Mouse (Mus musculus): Measurements from ENCODE around the gene Tas2r129. TPM values are rescaled to one million over a fixed set of nuclear protein-coding genes. Genes with fewer than 3 reads are reported as not detected.
"Not testable (repeated sequence)": the region's sequence is repeated elsewhere in the genome, so short reads cannot be mapped to it uniquely, and the experiment has no call there.

The Tas2r129 gene
- not detected for total RNA-seq (2021)
- long read RNA-seq, experiment 1: 0 reads
- long read RNA-seq, experiment 2: 0 reads

DNA sequence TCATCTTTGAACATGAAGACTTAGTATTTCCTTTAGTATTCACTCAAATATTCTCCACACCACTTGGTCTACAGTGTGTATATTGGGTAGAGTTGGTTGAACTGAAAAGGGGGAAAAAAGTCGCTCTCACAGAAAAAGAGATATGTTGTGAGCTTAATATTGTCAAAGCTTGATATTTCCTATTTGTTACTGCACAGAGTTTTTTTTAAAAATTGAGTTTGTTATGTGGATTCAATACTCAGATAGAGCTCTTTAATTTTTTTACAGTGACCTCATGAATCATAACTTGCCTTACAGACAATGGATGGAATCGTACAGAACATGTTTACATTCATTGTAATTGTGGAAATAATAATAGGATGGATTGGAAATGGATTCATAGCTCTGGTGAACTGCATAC is at the start of gene Tas2r129:
Gene Tas2r129 (plus strand): TSS at position 301 of the 400 bp plus-strand sequence.
- DNase-seq: no peak

DNA sequence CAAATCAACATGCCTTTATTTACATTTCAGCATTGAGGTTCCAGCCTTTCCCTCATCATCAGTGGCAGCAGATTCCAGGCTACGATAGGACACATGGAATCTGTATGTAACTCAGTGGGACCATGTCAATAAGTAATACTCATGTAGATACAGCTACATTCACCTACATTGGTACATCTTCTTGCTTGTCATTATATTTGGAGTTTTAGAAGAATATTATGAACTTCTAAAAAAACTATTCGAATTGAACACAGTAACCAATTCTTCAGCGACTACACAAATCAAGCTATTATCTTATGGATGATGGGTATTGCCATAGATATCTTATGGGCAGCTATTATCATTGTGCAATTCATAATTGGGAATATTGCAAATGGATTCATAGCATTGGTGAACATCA is 41.6 kb upstream of the Tas2r129 start, which contains the start of gene Tas2r125:
Gene Tas2r125 (plus strand): TSS at position 301 of the 400 bp plus-strand sequence.
- no peak for DNase-seq

DNA sequence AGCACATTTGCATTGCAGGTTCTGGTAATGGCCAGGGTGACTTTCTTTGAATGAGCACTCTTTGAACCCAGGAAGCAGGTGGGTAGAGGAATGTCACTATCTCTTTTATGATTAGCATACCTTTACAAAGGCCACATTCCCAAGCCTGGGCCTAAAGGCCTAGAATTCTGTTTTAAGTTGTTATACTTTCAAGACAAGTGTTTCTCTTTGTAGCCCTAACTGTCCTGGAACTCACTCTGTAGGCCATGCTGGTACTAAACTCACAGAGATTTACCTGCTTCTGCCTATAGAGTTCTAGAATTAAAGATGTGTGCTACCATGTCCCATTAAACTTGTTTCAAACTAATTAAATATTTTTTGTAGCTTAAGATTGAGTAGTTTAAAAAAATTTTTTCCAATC is 9.5 kb upstream of the Tas2r129 start:
- not testable (repeated sequence) for DNase-seq

GRCm38 (mm10) chr6:132957819-132958218 is 6.9 kb downstream of the Tas2r129 start, which contains the start of gene Tas2r131:
Gene Tas2r131 (minus strand): TSS chr6:132957919.
- no peak for DNase-seq

DNA sequence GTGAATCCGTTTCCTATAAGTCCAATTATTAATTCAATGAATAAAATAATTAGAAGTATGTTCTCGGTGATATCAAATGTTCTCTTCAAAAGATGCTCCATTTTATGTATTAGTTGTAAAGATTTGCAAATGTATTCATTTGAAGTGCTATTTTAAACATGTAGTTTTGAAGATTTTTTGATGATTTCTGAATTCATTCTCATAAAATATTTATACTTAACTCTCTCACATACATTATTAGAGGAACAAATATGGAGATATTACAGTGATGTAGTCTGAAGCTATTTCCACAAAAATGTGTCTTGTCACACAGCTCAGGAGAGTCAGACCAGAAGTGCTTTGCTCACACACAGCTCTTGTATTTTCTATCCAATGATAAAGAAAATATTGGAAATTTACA is 30.0 kb downstream of the Tas2r129 start, which contains the start of gene Tas2r109:
Gene Tas2r109 (minus strand): TSS at position 101 of the 400 bp plus-strand sequence.
- DNase-seq: no peak

Other genes starting within 250 kb of the Tas2r129 start
- gene Tas2r122, start 239.2 kb upstream of the Tas2r129 start, total RNA-seq (2021): not detected
- not detected for gene Tas2r115, start 213.1 kb upstream of the Tas2r129 start, total RNA-seq (2021)
- gene Tas2r124, start 196.4 kb upstream of the Tas2r129 start, total RNA-seq (2021): not detected
- not detected for gene Tas2r102, start 189.0 kb upstream of the Tas2r129 start, total RNA-seq (2021)
- not detected for gene Tas2r136, start 172.9 kb upstream of the Tas2r129 start, total RNA-seq (2021)
- not detected for gene Tas2r117, start 148.3 kb upstream of the Tas2r129 start, total RNA-seq (2021)
- gene Tas2r123, start 104.0 kb upstream of the Tas2r129 start, total RNA-seq (2021): not detected
- gene Tas2r116, start 95.7 kb upstream of the Tas2r129 start, total RNA-seq (2021): not detected
- not detected for gene Tas2r110, start 83.1 kb upstream of the Tas2r129 start, total RNA-seq (2021)
- gene Tas2r113, start 58.1 kb upstream of the Tas2r129 start, total RNA-seq (2021): not detected
- gene Tas2r125, start 41.5 kb upstream of the Tas2r129 start, total RNA-seq (2021): not detected
- not detected for gene Tas2r131, start 6.8 kb downstream of the Tas2r129 start, total RNA-seq (2021)
- gene Tas2r109, start 29.9 kb downstream of the Tas2r129 start, total RNA-seq (2021): not detected
- gene Tas2r103, start 86.0 kb downstream of the Tas2r129 start, total RNA-seq (2021): not detected
- not detected for gene Tas2r140, start 104.7 kb downstream of the Tas2r129 start, total RNA-seq (2021)
- 10 to 100 TPM; 78.3 to 84.6 TPM for gene Smim10l1, start 153.8 kb downstream of the Tas2r129 start, total RNA-seq (2021)